Mouse (Mus musculus) liver, adult (tissue): ENCODE measurements around the gene Ring1.

Experiments used
- GATA4 ChIP-seq: IDR thresholded peaks from 2 replicates; pipeline ENCODE4 v1.6.1; 2014; ENCODE audit warnings: mild to moderate bottlenecking, low read length; ENCODE audit not compliant: insufficient replicate concordance

The Ring1 gene

GRCm38 (mm10) chr17:34021539-34022413 lies 2.7 kb downstream of the Ring1 start:
- no peak for TF ChIP-seq GATA4

- TF ChIP-seq GATA4 = no peak
Observed at GRCm38 (mm10) chr17:34013436-34013835, 11.0 kb downstream of the Ring1 start.

- TF ChIP-seq GATA4 = no peak
Observed at GRCm38 (mm10) chr17:34010156-34010555, 14.3 kb downstream of the Ring1 start.

- TF ChIP-seq GATA4 = no peak
Observed at GRCm38 (mm10) chr17:34006570-34006969, 17.9 kb downstream of the Ring1 start.

- TF ChIP-seq GATA4 = no peak
Observed at GRCm38 (mm10) chr17:34003426-34003825, 21.1 kb downstream of the Ring1 start.

- TF ChIP-seq GATA4 = peak; percentile 34; the same call in 1 of the 2 replicates
Observed at GRCm38 (mm10) chr17:34000150-34000537, 24.3 kb downstream of the Ring1 start, which contains the start of gene H2-K1. TSS of gene H2-K1 (minus strand) at chr17:34000347.

GRCm38 (mm10) chr17:33999341-34000149 lies 24.9 kb downstream of the Ring1 start:
- TF ChIP-seq GATA4 = no peak

GRCm38 (mm10) chr17:33995651-33996050 lies 28.8 kb downstream of the Ring1 start:
- TF ChIP-seq GATA4 = no peak

- TF ChIP-seq GATA4 = no peak
Observed at GRCm38 (mm10) chr17:33994959-33995358, 29.5 kb downstream of the Ring1 start.

GRCm38 (mm10) chr17:33991788-33992664 lies 32.5 kb downstream of the Ring1 start:
- no peak for TF ChIP-seq GATA4

GRCm38 (mm10) chr17:33980181-33981035 lies 44.1 kb downstream of the Ring1 start:
- TF ChIP-seq GATA4 = no peak

GRCm38 (mm10) chr17:33979512-33980050 lies 44.9 kb downstream of the Ring1 start:
- peak; percentile 97 for TF ChIP-seq GATA4

GRCm38 (mm10) chr17:33978631-33979031 lies 45.8 kb downstream of the Ring1 start:
- peak; percentile 68; the same call in 1 of the 2 replicates for TF ChIP-seq GATA4
